Mouse (Mus musculus): ENCODE results near the gene Ace3. TPM values are rescaled to one million over a fixed set of nuclear protein-coding genes. Genes with fewer than 3 reads are reported as not detected.

Ace3 gene
- polyA plus RNA-seq, 2 experiments, result not detected

DNA sequence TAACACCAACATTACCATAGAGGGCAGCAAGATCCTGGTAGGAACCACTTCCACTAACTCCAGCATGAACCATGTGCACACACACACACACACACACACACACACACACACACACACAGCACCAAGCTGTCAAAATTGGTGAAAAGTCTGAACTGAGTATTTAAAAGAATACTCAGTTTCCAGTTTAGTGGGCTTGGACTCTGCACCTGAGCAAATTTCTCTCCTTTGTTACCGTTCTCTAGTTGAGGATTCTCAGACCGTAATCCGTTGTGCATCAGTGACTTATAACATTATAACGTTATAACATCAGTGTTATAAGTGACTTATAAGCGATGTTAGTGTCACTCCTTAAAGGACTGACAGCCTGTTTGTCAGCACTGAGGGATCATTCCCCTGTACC, 18.8 kb upstream of the Ace3 start:
- Histone ChIP-seq H3K4me2 (replicated peaks; ENCODE audit: low read depth, low read length, severe bottlenecking) (no peak overlapping the region), H3K27ac (replicated peaks; ENCODE audit: low read depth, low read length) (no peak overlapping the region), H3K4me1 (ENCODE audit: control insufficient read depth, insufficient read depth, low read length) (no peaks in the 10 kb centered on the region), H3K9ac (ENCODE audit: low read depth, low read length, severe bottlenecking) (no peak overlapping the region), H3K27me3 (ENCODE audit: control insufficient read depth, insufficient read depth, low read length) (no peaks in the 10 kb centered on the region), H3K9me3 (ENCODE audit: control insufficient read depth, low read length) (no peaks in the 10 kb centered on the region), H3K36me3 (ENCODE audit: control insufficient read depth, insufficient read depth, low read length) (no peaks in the 10 kb centered on the region), H3K4me3 (replicated peaks; ENCODE audit: low read length) (no peak overlapping the region)
- no peak for TF ChIP-seq POLR2A (IDR thresholded peaks at IDR 0.05; ENCODE audit: borderline replicate concordance, extremely low read depth, insufficient read depth, insufficient read length)
- whole genome bisulfite sequencing, result 94% methylated on average over 5 of the region's 5 CpGs
- DNase-seq (ENCODE audit: low spot score) (no peak), ATAC-seq (ENCODE audit: low FRiP score, low read depth) (no peak)

DNA sequence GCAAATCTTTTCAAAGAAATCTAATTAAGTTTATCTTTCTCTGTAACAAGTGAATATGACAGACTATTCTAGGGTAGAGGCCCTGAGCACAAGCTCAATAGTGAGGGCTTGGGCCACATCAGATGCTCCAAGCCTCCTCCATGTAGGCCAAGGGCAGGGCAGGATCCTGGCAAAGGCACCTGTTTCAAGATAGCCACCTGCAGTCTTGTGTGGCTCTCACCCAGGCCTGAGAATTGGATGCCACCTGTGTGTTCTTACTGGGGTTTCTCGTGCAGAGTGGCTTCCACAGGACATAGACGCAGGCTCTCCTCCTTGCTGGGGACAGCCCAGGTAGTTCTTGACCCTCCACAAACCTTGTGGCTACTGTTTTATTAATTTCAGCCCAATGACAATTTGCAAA, 16.2 kb upstream of the Ace3 start:
- no peak for ATAC-seq (ENCODE audit: low FRiP score, low read depth)
- Histone ChIP-seq H3K4me1 (ENCODE audit: control insufficient read depth, insufficient read depth, low read length) (no peaks in the 10 kb centered on the region), H3K4me3 (replicated peaks; ENCODE audit: low read length) (no peak overlapping the region), H3K27ac (replicated peaks; ENCODE audit: low read depth, low read length) (no peak overlapping the region), H3K4me2 (replicated peaks; ENCODE audit: low read depth, low read length, severe bottlenecking) (no peak overlapping the region), H3K9me3 (ENCODE audit: control insufficient read depth, low read length) (no peaks in the 10 kb centered on the region), H3K36me3 (ENCODE audit: control insufficient read depth, insufficient read depth, low read length) (no peaks in the 10 kb centered on the region), H3K9ac (ENCODE audit: low read depth, low read length, severe bottlenecking) (no peak overlapping the region), H3K27me3 (ENCODE audit: control insufficient read depth, insufficient read depth, low read length) (no peaks in the 10 kb centered on the region)
- no peak for TF ChIP-seq POLR2A (IDR thresholded peaks at IDR 0.05; ENCODE audit: borderline replicate concordance, extremely low read depth, insufficient read depth, insufficient read length)
- DNase-seq (ENCODE audit: low spot score), result no peak
- WGBS, result 83% methylated on average over 2 of the region's 2 CpGs

DNA sequence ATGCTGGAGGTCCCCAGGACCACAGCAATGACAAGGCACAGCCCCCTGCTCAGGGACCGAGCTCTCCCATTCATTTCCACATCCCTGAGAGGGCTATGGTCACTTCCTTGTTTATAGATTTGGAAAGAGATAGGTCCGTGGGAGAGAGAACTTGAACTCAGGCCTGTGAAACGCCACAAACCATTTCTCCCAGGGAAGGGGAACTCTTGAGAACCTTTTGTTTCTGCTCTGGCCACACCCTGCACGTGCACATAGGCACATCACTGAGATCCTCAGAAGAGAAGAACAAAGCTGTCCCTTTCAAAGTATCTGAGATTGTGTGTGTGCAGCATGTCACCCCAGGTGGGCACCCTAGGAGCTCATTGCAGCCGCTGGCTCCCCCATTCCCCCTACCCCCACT, 15.8 kb upstream of the Ace3 start:
- H3K4me1 ChIP-seq (ENCODE audit: control insufficient read depth, insufficient read depth, low read length), result no peaks in the 10 kb centered on the region
- H3K36me3 ChIP-seq (ENCODE audit: control insufficient read depth, insufficient read depth, low read length), result no peaks in the 10 kb centered on the region
- H3K27ac ChIP-seq (replicated peaks; ENCODE audit: low read depth, low read length), result no peak overlapping the region
- DNase-seq (ENCODE audit: low spot score), result no peak
- no peak overlapping the region for H3K4me2 ChIP-seq (replicated peaks; ENCODE audit: low read depth, low read length, severe bottlenecking)
- H3K27me3 ChIP-seq (ENCODE audit: control insufficient read depth, insufficient read depth, low read length), result no peaks in the 10 kb centered on the region
- no peak overlapping the region for H3K9ac ChIP-seq (ENCODE audit: low read depth, low read length, severe bottlenecking)
- H3K4me3 ChIP-seq (replicated peaks; ENCODE audit: low read length), result no peak overlapping the region
- H3K9me3 ChIP-seq (ENCODE audit: control insufficient read depth, low read length), result no peaks in the 10 kb centered on the region
- no peak for TF ChIP-seq POLR2A (IDR thresholded peaks at IDR 0.05; ENCODE audit: borderline replicate concordance, extremely low read depth, insufficient read depth, insufficient read length)
- WGBS, result 63% methylated on average over 5 of the region's 5 CpGs
- no peak for ATAC-seq (ENCODE audit: low FRiP score, low read depth)

GRCm38 (mm10) chr11:105984452-105984851, 10.0 kb upstream of the Ace3 start:
- H3K27me3 ChIP-seq (ENCODE audit: control insufficient read depth, insufficient read depth, low read length), result no peaks in the 10 kb centered on the region
- H3K36me3 ChIP-seq (ENCODE audit: control insufficient read depth, insufficient read depth, low read length), result no peaks in the 10 kb centered on the region
- H3K4me3 ChIP-seq (replicated peaks; ENCODE audit: low read length), result no peak overlapping the region
- no peak for DNase-seq (ENCODE audit: low spot score)
- WGBS, result 61% methylated on average over 4 of the region's 4 CpGs
- no peaks in the 10 kb centered on the region for H3K4me1 ChIP-seq (ENCODE audit: control insufficient read depth, insufficient read depth, low read length)
- no peaks in the 10 kb centered on the region for H3K9me3 ChIP-seq (ENCODE audit: control insufficient read depth, low read length)
- H3K27ac ChIP-seq (replicated peaks; ENCODE audit: low read depth, low read length), result no peak overlapping the region
- H3K4me2 ChIP-seq (replicated peaks; ENCODE audit: low read depth, low read length, severe bottlenecking), result no peak overlapping the region
- no peak overlapping the region for H3K9ac ChIP-seq (ENCODE audit: low read depth, low read length, severe bottlenecking)
- ATAC-seq (ENCODE audit: low FRiP score, low read depth), result no peak
- no peak for TF ChIP-seq POLR2A (IDR thresholded peaks at IDR 0.05; ENCODE audit: borderline replicate concordance, extremely low read depth, insufficient read depth, insufficient read length)

GRCm38 (mm10) chr11:105987446-105987845, 7.0 kb upstream of the Ace3 start:
- ATAC-seq (ENCODE audit: low FRiP score, low read depth), result no peak
- Histone ChIP-seq H3K4me2 (replicated peaks; ENCODE audit: low read depth, low read length, severe bottlenecking) (no peak overlapping the region), H3K27me3 (ENCODE audit: control insufficient read depth, insufficient read depth, low read length) (no peaks in the 10 kb centered on the region), H3K36me3 (ENCODE audit: control insufficient read depth, insufficient read depth, low read length) (no peaks in the 10 kb centered on the region), H3K4me3 (replicated peaks; ENCODE audit: low read length) (no peak overlapping the region), H3K9ac (ENCODE audit: low read depth, low read length, severe bottlenecking) (no peak overlapping the region), H3K27ac (replicated peaks; ENCODE audit: low read depth, low read length) (no peak overlapping the region), H3K9me3 (ENCODE audit: control insufficient read depth, low read length) (no peaks in the 10 kb centered on the region), H3K4me1 (ENCODE audit: control insufficient read depth, insufficient read depth, low read length) (no peaks in the 10 kb centered on the region)
- DNase-seq (ENCODE audit: low spot score), result no peak
- 73% methylated on average over 6 of the region's 6 CpGs for WGBS
- no peak for TF ChIP-seq POLR2A (IDR thresholded peaks at IDR 0.05; ENCODE audit: borderline replicate concordance, extremely low read depth, insufficient read depth, insufficient read length)

DNA sequence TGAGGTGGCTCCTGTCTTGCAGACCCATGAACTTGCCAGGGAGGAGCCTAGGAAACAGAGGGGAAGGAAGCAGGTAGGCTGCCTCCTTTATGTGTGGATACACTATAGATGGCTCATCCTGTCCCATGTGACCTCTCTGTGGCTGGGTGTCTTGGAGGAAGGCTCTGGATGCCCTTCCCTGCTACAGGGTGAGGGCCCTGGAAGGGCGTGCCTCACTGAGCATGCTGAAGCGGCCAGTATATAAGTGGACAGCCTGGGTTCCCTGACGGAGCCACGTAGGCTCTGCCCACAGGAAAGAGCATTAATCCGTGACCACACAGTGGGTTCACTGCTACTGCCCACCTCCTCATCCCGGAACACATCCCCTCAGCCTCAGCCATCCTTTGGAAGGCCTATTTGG, 5.0 kb upstream of the Ace3 start:
- 82% methylated on average over 6 of the region's 6 CpGs for WGBS
- H3K9me3 ChIP-seq (ENCODE audit: control insufficient read depth, low read length), result no peaks in the 10 kb centered on the region
- H3K4me1 ChIP-seq (ENCODE audit: control insufficient read depth, insufficient read depth, low read length), result no peaks in the 10 kb centered on the region

More for the DNA sequence above, 5.0 kb upstream of the Ace3 start:
- H3K27ac ChIP-seq (replicated peaks; ENCODE audit: low read depth, low read length), result no peak overlapping the region
- H3K9ac ChIP-seq (ENCODE audit: low read depth, low read length, severe bottlenecking), result no peak overlapping the region
- no peaks in the 10 kb centered on the region for H3K27me3 ChIP-seq (ENCODE audit: control insufficient read depth, insufficient read depth, low read length)
- H3K4me3 ChIP-seq (replicated peaks; ENCODE audit: low read length), result no peak overlapping the region
- ATAC-seq (ENCODE audit: low FRiP score, low read depth), result no peak
- H3K36me3 ChIP-seq (ENCODE audit: control insufficient read depth, insufficient read depth, low read length), result no peaks in the 10 kb centered on the region
- no peak for TF ChIP-seq POLR2A (IDR thresholded peaks at IDR 0.05; ENCODE audit: borderline replicate concordance, extremely low read depth, insufficient read depth, insufficient read length)
- DNase-seq (ENCODE audit: low spot score), result no peak
- H3K4me2 ChIP-seq (replicated peaks; ENCODE audit: low read depth, low read length, severe bottlenecking), result no peak overlapping the region
